In the genomic region with DNA sequence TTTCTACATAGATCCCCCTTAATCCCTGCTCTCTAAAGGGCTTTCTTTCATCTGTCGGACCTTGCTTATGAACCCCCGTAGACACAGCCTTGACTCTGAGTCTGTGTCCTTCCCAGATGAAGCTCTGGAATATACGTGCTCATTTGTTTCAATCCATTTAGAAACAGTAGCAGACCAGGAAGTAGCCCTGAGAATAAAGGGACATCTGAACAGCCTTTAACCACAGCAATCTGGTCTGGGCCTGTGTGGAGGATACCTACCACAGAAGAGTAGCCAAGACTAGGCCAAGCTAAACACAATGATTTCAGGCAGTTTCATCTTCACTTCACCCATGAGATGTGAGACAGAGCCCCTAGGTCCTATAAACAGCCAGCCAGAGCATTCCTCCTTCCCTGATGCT, we compare ENCODE assay signal across 10 mouse cellular contexts.
DNase-seq lines count a peak whose midpoint lies in the region; ATAC-seq lines count a peak whose summit lies in the region.
"Had no signal": no experiment of that assay in that cellular context is flagged by ENCODE, and none has a peak within 500 bp of the region (broad histone marks: within the 10 kb centered on the region; RNA-seq: fewer than 3 reads in every experiment).

No protein-coding gene starts in this region.

- H3K9ac ChIP-seq in forebrain, embryonic 13.5 days = no peak overlapping the region
- H3K9ac ChIP-seq: embryonic facial prominence, embryonic 12.5 days had no signal

- DNase-seq in kidney, adult 9 months = peak; percentile 4
- no peak for DNase-seq in kidney, adult 11 months
- DNase-seq in retina, embryonic 14.5 days (ENCODE audit: low spot score) = peak; percentile 24
- DNase-seq in retina, postnatal 1 day = no peak
- DNase-seq in ovary, postnatal 10 days (ENCODE audit: low spot score) = no peak
- DNase-seq: cerebellum, postnatal 14 days; heart, postnatal 4 days had no signal

- no peaks in the 10 kb centered on the region for H3K27me3 ChIP-seq in forebrain, embryonic 13.5 days
- H3K27me3 ChIP-seq: embryonic facial prominence, embryonic 12.5 days had no signal

- 72% methylated on average over 3 of the region's 3 CpGs for WGBS in forebrain, embryonic 13.5 days

- no peaks in the 10 kb centered on the region for H3K36me3 ChIP-seq in forebrain, embryonic 13.5 days (ENCODE audit: poor library complexity, severe bottlenecking)
- H3K36me3 ChIP-seq: embryonic facial prominence, embryonic 12.5 days had no signal

- no peak overlapping the region for H3K4me3 ChIP-seq in forebrain, embryonic 13.5 days
- H3K4me3 ChIP-seq: embryonic facial prominence, embryonic 12.5 days had no signal

- peak overlapping the region; percentile 31 for H3K27ac ChIP-seq in forebrain, embryonic 13.5 days
- H3K27ac ChIP-seq: embryonic facial prominence, embryonic 12.5 days had no signal

- H3K4me2 ChIP-seq in forebrain, embryonic 13.5 days = no peak overlapping the region
- H3K4me2 ChIP-seq: embryonic facial prominence, embryonic 12.5 days had no signal

- no peaks in the 10 kb centered on the region for H3K9me3 ChIP-seq in forebrain, embryonic 13.5 days (replicated peaks)
- H3K9me3 ChIP-seq: embryonic facial prominence, embryonic 12.5 days had no signal

- no peak for ATAC-seq in forebrain, embryonic 13.5 days
- no peak for ATAC-seq in cerebellum, adult (ENCODE audit: insufficient number of reproducible peaks, low FRiP score, low TSS enrichment)

- H3K4me1 ChIP-seq in forebrain, embryonic 13.5 days = peaks cover 69% of the 10 kb centered on the region

Comparison
In these comparisons a context has a peak if more than half of its experiments do, and no peak if none do; other contexts are left out.
1. DNase-seq: peak in kidney, adult 9 months (single experiment) and retina, embryonic 14.5 days (single experiment); none in kidney, adult 11 months (single experiment), retina, postnatal 1 day (single experiment) and ovary, postnatal 10 days (single experiment).